Mouse (Mus musculus): ENCODE results near the gene Tmem101. TPM values are rescaled to one million over a fixed set of nuclear protein-coding genes. Genes with fewer than 3 reads are reported as not detected.
A peak's percentile ranks its signal among the peaks of the same experiment; 100 is the strongest.

The Tmem101 gene
- polyA plus RNA-seq, 1 experiment from 2014 or later = 33.9 TPM

- Histone ChIP-seq H3K9me3 (no peaks in the 10 kb centered on the region), H3K4me3 (no peak overlapping the region), H3K4me2 (replicated peaks) (peak overlapping the region; percentile 42), H3K27me3 (peaks cover 78% of the 10 kb centered on the region), H3K9ac (replicated peaks) (no peak overlapping the region), H3K27ac (replicated peaks) (no peak overlapping the region), H3K36me3 (no peaks in the 10 kb centered on the region), H3K4me1 (peaks cover 16% of the 10 kb centered on the region; the same call in 1 of the 2 replicates)
- 4% methylated on average over 16 of the region's 16 CpGs for WGBS
- no peak for ATAC-seq (ENCODE audit: low FRiP score, low read depth)
Observed at GRCm38 (mm10) chr11:102146005-102146404, 10.2 kb downstream of the Tmem101 start.

GRCm38 (mm10) chr11:102145471-102146001 is 10.7 kb downstream of the Tmem101 start, which contains the start of gene Nags:
Nags (plus strand) TSS chr11:102145513.
- no peaks in the 10 kb centered on the region for H3K36me3 ChIP-seq
- 1% methylated on average over 46 of the region's 50 CpGs for WGBS

GRCm38 (mm10) chr11:102144957-102145470 is 11.2 kb downstream of the Tmem101 start:
- Histone ChIP-seq H3K4me3 (peak overlapping the region; percentile 27; the same call in 1 of the 2 replicates), H3K4me2 (replicated peaks) (peak overlapping the region; percentile 42), H3K9me3 (no peaks in the 10 kb centered on the region), H3K27ac (replicated peaks) (no peak overlapping the region), H3K27me3 (peaks cover 78% of the 10 kb centered on the region), H3K4me1 (peaks cover 16% of the 10 kb centered on the region; the same call in 1 of the 2 replicates), H3K36me3 (no peaks in the 10 kb centered on the region), H3K9ac (replicated peaks) (no peak overlapping the region)
- no peak for ATAC-seq (ENCODE audit: low FRiP score, low read depth)
- WGBS = 25% methylated on average over 13 of the region's 13 CpGs

More at GRCm38 (mm10) chr11:102145471-102146001, 10.7 kb downstream of the Tmem101 start, which contains the start of gene Nags:
- no peaks in the 10 kb centered on the region for H3K9me3 ChIP-seq
- H3K27me3 ChIP-seq = peaks cover 78% of the 10 kb centered on the region
- no peak within 1 kb of the TSS for H3K27ac ChIP-seq (replicated peaks)
- peaks cover 16% of the 10 kb centered on the region; the same call in 1 of the 2 replicates for H3K4me1 ChIP-seq
- ATAC-seq (ENCODE audit: low FRiP score, low read depth) = no peak
- 0 out of 2 replicates have a peak within 1 kb of the TSS, but pooled peaks have one; percentile 11 for H3K9ac ChIP-seq (replicated peaks)
- peak within 1 kb of the TSS; percentile 27 for H3K4me3 ChIP-seq
- peak within 1 kb of the TSS; percentile 42 for H3K4me2 ChIP-seq (replicated peaks)

- H3K27me3 ChIP-seq = peaks cover 60% of the 10 kb centered on the region
Observed at GRCm38 (mm10) chr11:102142355-102142754, 13.8 kb downstream of the Tmem101 start.

GRCm38 (mm10) chr11:102140508-102140907 is 15.7 kb downstream of the Tmem101 start:
- WGBS = 5% methylated on average over 5 of the region's 5 CpGs
- peaks cover 48% of the 10 kb centered on the region for H3K27me3 ChIP-seq
- no peak for ATAC-seq (ENCODE audit: low FRiP score, low read depth)

More at GRCm38 (mm10) chr11:102142355-102142754, 13.8 kb downstream of the Tmem101 start:
- Histone ChIP-seq H3K4me1 (peaks cover 16% of the 10 kb centered on the region; the same call in 1 of the 2 replicates), H3K9ac (replicated peaks) (no peak overlapping the region), H3K4me3 (no peak overlapping the region), H3K4me2 (replicated peaks) (no peak overlapping the region), H3K9me3 (no peaks in the 10 kb centered on the region), H3K27ac (replicated peaks) (no peak overlapping the region), H3K36me3 (no peaks in the 10 kb centered on the region)
- no peak for ATAC-seq (ENCODE audit: low FRiP score, low read depth)
- 70% methylated on average over 7 of the region's 7 CpGs for whole genome bisulfite sequencing

GRCm38 (mm10) chr11:102138447-102138740 is 17.8 kb downstream of the Tmem101 start:
- H3K9me3 ChIP-seq = no peaks in the 10 kb centered on the region
- H3K9ac ChIP-seq (replicated peaks) = no peak overlapping the region
- WGBS = under 1% methylated on average over 18 of the region's 18 CpGs
- H3K36me3 ChIP-seq = no peaks in the 10 kb centered on the region
- H3K27me3 ChIP-seq = peaks cover 32% of the 10 kb centered on the region
- no peak overlapping the region for H3K27ac ChIP-seq (replicated peaks)
- H3K4me2 ChIP-seq (replicated peaks) = peak overlapping the region; percentile 47
- H3K4me3 ChIP-seq = peak overlapping the region; percentile 12; the same call in 1 of the 2 replicates
- 0 out of 2 replicates have a peak, but pooled peaks have one; percentile 44 for ATAC-seq (ENCODE audit: low FRiP score, low read depth)
- peaks cover 9% of the 10 kb centered on the region for H3K4me1 ChIP-seq

More at GRCm38 (mm10) chr11:102140508-102140907, 15.7 kb downstream of the Tmem101 start:
- no peaks in the 10 kb centered on the region for H3K9me3 ChIP-seq
- H3K36me3 ChIP-seq = no peaks in the 10 kb centered on the region
- H3K27ac ChIP-seq (replicated peaks) = no peak overlapping the region
- no peak overlapping the region for H3K4me2 ChIP-seq (replicated peaks)
- no peak overlapping the region for H3K4me3 ChIP-seq
- no peak overlapping the region for H3K9ac ChIP-seq (replicated peaks)
- H3K4me1 ChIP-seq = peaks cover 3% of the 10 kb centered on the region; the same call in 1 of the 2 replicates

- peak overlapping the region; percentile 12; the same call in 1 of the 2 replicates for H3K4me3 ChIP-seq
- H3K4me1 ChIP-seq = peaks cover 9% of the 10 kb centered on the region
- H3K27me3 ChIP-seq = peaks cover 26% of the 10 kb centered on the region
- no peak overlapping the region for H3K9ac ChIP-seq (replicated peaks)
- no peaks in the 10 kb centered on the region for H3K36me3 ChIP-seq
- no peak overlapping the region for H3K27ac ChIP-seq (replicated peaks)
- 48% methylated on average over 13 of the region's 13 CpGs for WGBS
- 0 out of 2 replicates have a peak, but pooled peaks have one; percentile 16 for ATAC-seq (ENCODE audit: low FRiP score, low read depth)
- H3K4me2 ChIP-seq (replicated peaks) = peak overlapping the region; percentile 47
- H3K9me3 ChIP-seq = no peaks in the 10 kb centered on the region
Observed at GRCm38 (mm10) chr11:102137625-102138446, 18.4 kb downstream of the Tmem101 start.

- Histone ChIP-seq H3K36me3 (no peaks in the 10 kb centered on the region), H3K4me3 (no peak overlapping the region), H3K4me1 (peaks cover 9% of the 10 kb centered on the region), H3K27ac (replicated peaks) (no peak overlapping the region; the same call in 1 of the 2 replicates), H3K9ac (replicated peaks) (no peak overlapping the region), H3K27me3 (peaks cover 18% of the 10 kb centered on the region), H3K4me2 (replicated peaks) (no peak overlapping the region), H3K9me3 (no peaks in the 10 kb centered on the region)
- 24% methylated on average over 4 of the region's 4 CpGs for WGBS
- no peak for ATAC-seq (ENCODE audit: low FRiP score, low read depth)
Observed at GRCm38 (mm10) chr11:102134516-102134915, 21.7 kb downstream of the Tmem101 start.

- H3K4me2 ChIP-seq (replicated peaks) = no peak overlapping the region
- peaks cover 4% of the 10 kb centered on the region for H3K27me3 ChIP-seq
- no peak overlapping the region for H3K4me3 ChIP-seq
- no peak overlapping the region for H3K27ac ChIP-seq (replicated peaks)
- H3K36me3 ChIP-seq = no peaks in the 10 kb centered on the region
- no peak for ATAC-seq (ENCODE audit: low FRiP score, low read depth)
- 85% methylated on average over 6 of the region's 6 CpGs for WGBS
- no peak overlapping the region for H3K9ac ChIP-seq (replicated peaks)
- H3K9me3 ChIP-seq = no peaks in the 10 kb centered on the region
- no peaks in the 10 kb centered on the region; the same call in 1 of the 2 replicates for H3K4me1 ChIP-seq
Observed at GRCm38 (mm10) chr11:102117386-102117785, 38.8 kb downstream of the Tmem101 start.

- Histone ChIP-seq H3K9me3 (no peaks in the 10 kb centered on the region), H3K27me3 (peaks cover 4% of the 10 kb centered on the region), H3K27ac (replicated peaks) (no peak overlapping the region), H3K4me3 (no peak overlapping the region), H3K4me2 (replicated peaks) (no peak overlapping the region), H3K36me3 (no peaks in the 10 kb centered on the region), H3K4me1 (no peaks in the 10 kb centered on the region; the same call in 1 of the 2 replicates), H3K9ac (replicated peaks) (no peak overlapping the region)
- WGBS = 85% methylated on average over 8 of the region's 8 CpGs
- ATAC-seq (ENCODE audit: low FRiP score, low read depth) = no peak
Observed at GRCm38 (mm10) chr11:102116241-102116640, 40.0 kb downstream of the Tmem101 start.

GRCm38 (mm10) chr11:102111576-102111975 is 44.6 kb downstream of the Tmem101 start:
- no peak for ATAC-seq (ENCODE audit: low FRiP score, low read depth)
- Histone ChIP-seq H3K9ac (replicated peaks) (no peak overlapping the region), H3K4me3 (no peak overlapping the region), H3K36me3 (no peaks in the 10 kb centered on the region), H3K9me3 (no peaks in the 10 kb centered on the region), H3K4me2 (replicated peaks) (no peak overlapping the region), H3K4me1 (peaks cover 3% of the 10 kb centered on the region; the same call in 1 of the 2 replicates), H3K27me3 (peaks cover 32% of the 10 kb centered on the region), H3K27ac (replicated peaks) (no peak overlapping the region)
- 83% methylated on average over 5 of the region's 5 CpGs for WGBS
